In genomic region chr11:105292124-105293071, GRCm38 (mm10) we compare ENCODE assay signal across 8 mouse cellular contexts. TPM values are rescaled to one million over a fixed set of nuclear protein-coding genes. Genes with fewer than 3 reads are reported as not detected.
DNase-seq lines count a peak whose midpoint lies in the region; ATAC-seq and TF ChIP-seq lines count a peak whose summit lies in the region.

TSS of gene Mrc2 (plus strand) at chr11:105292643.

- peak within 1 kb of the TSS; percentile 97 for H3K4me2 ChIP-seq in hindbrain, embryonic 15.5 days
- H3K4me2 ChIP-seq in liver, embryonic 14.5 days (ENCODE audit: low read depth) = peak within 1 kb of the TSS; percentile 39
- peak within 1 kb of the TSS; percentile 98 for H3K4me2 ChIP-seq in neural tube, embryonic 12.5 days (replicated peaks)

- peak; percentile 44 for DNase-seq in left cerebral cortex, postnatal 4 days
- DNase-seq in left cerebral cortex, adult 8-10 months (ENCODE audit: low spot score in 2 of 2) = no peak
- peak; percentile 82 for DNase-seq in gastrocnemius, postnatal 25 days
- DNase-seq in liver, embryonic 14.5 days (ENCODE audit: low read depth in 3 of 3, low spot score in 3 of 3) = no peak

- intact Hi-C loops in left cerebral cortex, postnatal 4 days (cut with DNase I) = no loop called here

- peaks cover 27% of the 10 kb centered on the region for H3K4me1 ChIP-seq in hindbrain, embryonic 15.5 days (replicated peaks)
- no peaks in the 10 kb centered on the region for H3K4me1 ChIP-seq in liver, embryonic 14.5 days (replicated peaks; ENCODE audit: control insufficient read depth in 2 of 2, insufficient read depth in 2 of 2, low read length in 1 of 2)
- H3K4me1 ChIP-seq in neural tube, embryonic 12.5 days = peaks cover 33% of the 10 kb centered on the region

- H3K27me3 ChIP-seq in hindbrain, embryonic 15.5 days = 0 out of 2 replicates have a peak, but pooled peaks cover 8% of the 10 kb centered on the region
- H3K27me3 ChIP-seq in liver, embryonic 14.5 days (ENCODE audit: control insufficient read depth, insufficient read depth, low read length) = peaks cover 42% of the 10 kb centered on the region
- H3K27me3 ChIP-seq in neural tube, embryonic 12.5 days (replicated peaks) = no peaks in the 10 kb centered on the region; the same call in 1 of the 2 replicates

- WGBS in hindbrain, embryonic 15.5 days = under 1% methylated on average over 71 of the region's 75 CpGs
- under 1% methylated on average over 73 of the region's 75 CpGs for WGBS in liver, embryonic 14.5 days (ENCODE audit: insufficient replicate concordance)
- 1% methylated on average over 67 of the region's 75 CpGs for WGBS in neural tube, embryonic 12.5 days

- H3K4me3 ChIP-seq in hindbrain, embryonic 15.5 days = peak within 1 kb of the TSS; percentile 52
- peak within 1 kb of the TSS; percentile 17 to 47 for H3K4me3 ChIP-seq in liver, embryonic 14.5 days (ENCODE audit: insufficient read depth in 1 of 2, low read depth in 2 of 2, low read length in 2 of 2)
- peak within 1 kb of the TSS; percentile 52 for H3K4me3 ChIP-seq in neural tube, embryonic 12.5 days

- TF ChIP-seq CTCF in liver, embryonic 14.5 days (IDR thresholded peaks at IDR 0.05; ENCODE audit: low read depth) = no peak

- no peaks in the 10 kb centered on the region for H3K9me3 ChIP-seq in hindbrain, embryonic 15.5 days
- no peaks in the 10 kb centered on the region for H3K9me3 ChIP-seq in liver, embryonic 14.5 days (ENCODE audit: control insufficient read depth, low read length)
- H3K9me3 ChIP-seq in neural tube, embryonic 12.5 days = no peaks in the 10 kb centered on the region

- ATAC-seq in common myeloid progenitor, adult 5-6 weeks (replicated peaks; ENCODE audit: low read depth, poor library complexity, severe bottlenecking) = peak; percentile 56
- ATAC-seq in hindbrain, embryonic 15.5 days (ENCODE audit: low FRiP score, low read depth) = peak; percentile 66
- peak; percentile 27; the same call in 1 of the 2 replicates for ATAC-seq in liver, embryonic 14.5 days (ENCODE audit: insufficient read depth)
- ATAC-seq in neural tube, embryonic 12.5 days (ENCODE audit: low FRiP score, low read depth) = peak; percentile 76
- ATAC-seq in activated CD4-positive, CD25-positive, alpha-beta regulatory T cell, adult 4 months = no peak

- H3K27ac ChIP-seq in hindbrain, embryonic 15.5 days (replicated peaks) = peak within 1 kb of the TSS; percentile 61
- no peak within 1 kb of the TSS for H3K27ac ChIP-seq in liver, embryonic 14.5 days
- peak within 1 kb of the TSS; percentile 12; the same call in 1 of the 2 replicates for H3K27ac ChIP-seq in neural tube, embryonic 12.5 days

- H3K36me3 ChIP-seq in hindbrain, embryonic 15.5 days = peaks cover 10% of the 10 kb centered on the region; the same call in 1 of the 2 replicates
- H3K36me3 ChIP-seq in liver, embryonic 14.5 days (replicated peaks; ENCODE audit: control insufficient read depth, insufficient read depth, low read depth) = no peaks in the 10 kb centered on the region
- peaks cover 8% of the 10 kb centered on the region for H3K36me3 ChIP-seq in neural tube, embryonic 12.5 days

- H3K9ac ChIP-seq in hindbrain, embryonic 15.5 days = peak within 1 kb of the TSS; percentile 46
- H3K9ac ChIP-seq in liver, embryonic 14.5 days (replicated peaks) = no peak within 1 kb of the TSS
- peak within 1 kb of the TSS; percentile 67 for H3K9ac ChIP-seq in neural tube, embryonic 12.5 days

- no peak for TF ChIP-seq EP300 in liver, embryonic 14.5 days (IDR thresholded peaks at IDR 0.05; ENCODE audit: low read depth)

RNA-seq across cellular contexts. Expression of gene Mrc2, which starts in this region (rescaled TPM):
- total RNA-seq in left cerebral cortex, postnatal 4 days (2021) = 10 to 100 TPM; 13.4 to 13.5 TPM
- total RNA-seq in left cerebral cortex, adult 8-10 months (2022) = 10 to 100 TPM in 1 of 4 experiments, 1 to 10 TPM in 3; 8.1 to 13.8 (median 9.4) TPM
- not detected in 2 replicates for total RNA-seq in common myeloid progenitor, adult 5-6 weeks (2017)
- total RNA-seq in gastrocnemius, postnatal 25 days (2021) = 10 to 100 TPM; 16.5 to 18.6 TPM
- 5.8 and 6.3 TPM in 2 replicates for polyA plus RNA-seq in hindbrain, embryonic 15.5 days (2015; fragmentation: Nextera tagmentation; extraction: Ambion mirVana)
- polyA plus RNA-seq in liver, embryonic 14.5 days (2012; rRNA removed) = 0.80 and 0.82 TPM in 2 replicates
- 0.28 and 0.37 TPM in 2 replicates for polyA plus RNA-seq in liver, embryonic 14.5 days (2014; fragmentation: Nextera tagmentation; extraction: Ambion mirVana)
- 11.3 and 13.1 TPM in 2 replicates for polyA plus RNA-seq in neural tube, embryonic 12.5 days (2016; fragmentation: Nextera tagmentation; extraction: Ambion mirVana)
- polyA plus RNA-seq in activated CD4-positive, CD25-positive, alpha-beta regulatory T cell, adult 4 months (2017; shearing (Covaris generic)) = not detected

Comparison
In these comparisons a context has a peak if more than half of its experiments do, and no peak if none do; other contexts are left out.
1. DNase-seq: peak in left cerebral cortex, postnatal 4 days (single experiment) and gastrocnemius, postnatal 25 days (single experiment); none in left cerebral cortex, adult 8-10 months (0 of 2) and liver, embryonic 14.5 days (0 of 3).
2. Peak in ATAC-seq in common myeloid progenitor, adult 5-6 weeks; RNA of the gene not detected or under 1 TPM.
3. Peak in ATAC-seq, H3K4me3 ChIP-seq and H3K4me2 ChIP-seq in liver, embryonic 14.5 days; RNA of the gene not detected or under 1 TPM.
4. H3K4me2 ChIP-seq: peak in every context shown above with its lines; median percentile 98 in neural tube, embryonic 12.5 days; 97 in hindbrain, embryonic 15.5 days; 39 in liver, embryonic 14.5 days.
5. Peak in every context shown above with its lines, with median percentiles within 50 percentile points of each other: H3K4me3 ChIP-seq.